Mouse (Mus musculus) thymus, postnatal 14 days (tissue): ENCODE measurements around the gene Myof.
A peak's percentile ranks its signal among the peaks of the same experiment; 100 is the strongest.

Experiments
- DNase-seq: peaks from one replicate; pipeline ENCODE4 v3.0.0; 2021

Gene Myof

GRCm38 (mm10) chr19:38038267-38038666, 5.1 kb downstream of the Myof start:
- no peak for DNase-seq

GRCm38 (mm10) chr19:38035766-38036165, 7.6 kb downstream of the Myof start:
- no peak for DNase-seq

GRCm38 (mm10) chr19:38034696-38035095, 8.7 kb downstream of the Myof start:
- DNase-seq, result no peak

DNA sequence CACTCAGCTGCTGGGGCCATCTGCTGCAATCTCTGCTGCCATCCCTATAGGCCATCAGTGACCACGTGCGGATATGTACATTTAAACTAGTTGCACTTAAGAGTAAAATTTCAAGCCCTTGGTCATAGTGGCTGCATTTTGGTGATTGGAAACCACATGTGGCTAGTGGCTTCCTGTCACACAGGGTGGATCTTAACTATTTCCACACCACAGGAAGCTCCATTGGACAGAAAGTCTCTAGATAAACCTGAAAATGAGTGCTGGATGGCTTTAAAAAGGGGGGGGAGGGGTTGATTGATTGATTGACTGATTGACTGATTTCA, 9.7 kb downstream of the Myof start:
- no peak for DNase-seq

DNA sequence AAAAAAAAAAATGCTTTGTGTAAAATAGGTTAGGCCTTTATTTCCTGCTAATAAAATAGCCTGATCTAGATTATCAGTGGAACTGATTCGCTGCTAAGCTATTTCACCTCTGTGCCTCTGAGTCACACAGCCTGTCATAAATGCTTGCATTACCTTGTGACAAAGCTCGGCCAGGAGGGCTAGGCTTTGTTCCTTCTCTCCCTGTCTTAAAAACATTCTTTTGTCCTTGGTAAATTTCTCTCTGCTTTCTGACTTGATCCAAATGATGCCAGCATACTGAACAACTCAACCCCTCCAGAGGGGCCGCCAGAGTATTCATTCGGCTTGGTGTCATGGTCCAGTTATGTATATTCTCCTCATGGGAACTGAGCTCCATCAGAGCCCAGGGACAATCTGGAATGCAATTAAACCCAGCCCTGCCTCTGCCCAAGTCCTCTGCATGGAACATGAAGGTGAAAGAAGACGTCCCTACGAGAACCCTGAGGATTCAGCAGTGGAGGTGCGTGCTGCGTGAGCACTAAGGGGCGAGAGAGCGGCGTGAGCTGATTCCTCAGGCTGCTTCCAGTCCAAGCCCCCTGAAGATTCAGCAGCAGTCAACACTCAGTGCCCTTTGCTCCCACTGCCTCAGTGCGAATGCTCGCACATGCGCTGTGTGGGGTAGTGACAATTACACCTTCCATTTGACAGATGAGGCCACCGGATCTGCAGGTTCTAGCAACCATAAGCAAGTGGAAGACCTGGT, 10.2 kb downstream of the Myof start:
- no peak for DNase-seq

DNA sequence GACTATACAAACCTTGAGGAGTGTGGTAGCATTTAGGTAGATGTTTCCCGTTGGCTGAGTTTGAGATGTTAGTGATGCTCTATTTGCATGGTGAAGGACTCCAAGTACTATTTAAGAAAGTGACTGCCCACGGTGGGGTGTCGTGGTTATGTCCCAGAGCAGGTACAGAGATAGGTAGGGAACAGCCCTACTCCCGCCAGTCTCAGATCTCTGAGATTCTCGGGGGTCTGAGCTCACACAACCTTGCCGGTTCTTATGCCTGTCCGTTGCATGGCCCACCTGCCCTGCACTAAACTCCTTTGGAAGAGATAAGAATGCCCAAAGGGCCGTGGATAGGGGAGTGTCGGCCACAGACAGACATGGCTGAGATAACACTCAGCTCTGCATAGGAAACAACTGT, 12.2 kb downstream of the Myof start:
- DNase-seq, result no peak

- peak; percentile 69 for DNase-seq
Measured at GRCm38 (mm10) chr19:38030673-38031137, 12.7 kb downstream of the Myof start.

- DNase-seq, result no peak
Measured at GRCm38 (mm10) chr19:38029871-38030270, 13.5 kb downstream of the Myof start.

GRCm38 (mm10) chr19:38029292-38029691, 14.1 kb downstream of the Myof start:
- no peak for DNase-seq

- DNase-seq, result no peak
Measured at GRCm38 (mm10) chr19:38027881-38028521, 15.4 kb downstream of the Myof start.

GRCm38 (mm10) chr19:38027389-38027788, 16.0 kb downstream of the Myof start:
- no peak for DNase-seq

GRCm38 (mm10) chr19:38026211-38026624, 17.2 kb downstream of the Myof start:
- no peak for DNase-seq

DNA sequence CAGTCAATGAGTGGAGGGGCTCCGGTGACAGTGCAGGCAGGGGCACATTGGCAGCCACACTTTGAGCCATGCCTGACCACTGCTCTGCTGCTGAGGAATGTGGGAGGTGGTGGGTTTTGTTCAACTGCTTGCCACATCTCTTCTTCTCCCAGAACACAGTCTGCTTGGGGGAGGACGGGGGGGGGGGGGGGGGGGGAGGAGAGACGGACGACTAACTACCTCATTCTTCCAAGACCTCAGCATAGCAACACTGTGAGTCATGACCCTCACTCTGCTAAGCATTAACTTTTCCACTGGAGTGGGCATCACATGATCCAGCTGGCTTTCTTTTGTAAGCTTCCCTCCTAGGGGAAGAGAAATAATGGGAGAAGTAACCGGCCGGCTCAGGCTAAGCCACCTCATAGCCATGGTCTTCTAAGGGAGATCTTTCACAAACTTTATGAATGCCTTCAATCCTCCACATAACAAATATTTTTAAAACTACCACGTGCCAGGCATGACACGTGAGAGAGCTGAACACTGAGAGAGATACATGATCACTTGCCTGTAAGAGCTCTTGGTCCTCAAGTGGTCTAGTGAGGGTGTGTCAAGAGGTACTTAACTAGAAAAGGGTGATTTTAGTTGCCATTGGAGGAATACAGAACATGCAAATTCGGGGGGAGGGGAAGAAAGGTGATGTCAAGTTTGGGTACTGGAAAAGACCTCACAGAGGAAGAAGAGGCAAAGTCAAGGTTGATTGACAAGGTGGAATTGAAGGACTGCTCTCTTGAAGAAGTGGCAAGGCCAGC, 17.9 kb downstream of the Myof start:
- DNase-seq, result no peak

DNA sequence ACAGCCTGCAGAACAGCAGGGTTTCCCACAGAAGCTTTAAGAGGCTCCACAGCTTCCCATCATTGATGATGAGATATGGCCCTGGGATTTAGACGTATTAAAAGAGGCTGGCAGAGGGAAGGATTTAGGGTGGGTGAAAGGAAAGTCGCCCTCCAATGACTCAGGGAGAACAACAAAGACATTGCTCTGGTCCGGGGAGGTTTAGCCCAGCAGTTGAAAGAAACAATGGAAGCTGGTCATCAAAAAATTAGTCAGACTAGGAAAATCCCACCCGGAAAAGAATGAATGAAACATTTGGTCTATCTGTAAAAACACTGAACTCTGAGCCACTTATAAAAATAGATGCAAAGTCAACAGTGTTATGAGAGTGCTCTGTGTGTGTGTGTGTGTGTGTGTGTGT, 19.8 kb downstream of the Myof start:
- DNase-seq, result no peak

GRCm38 (mm10) chr19:38022710-38023109, 20.7 kb downstream of the Myof start:
- DNase-seq, result no peak

DNA sequence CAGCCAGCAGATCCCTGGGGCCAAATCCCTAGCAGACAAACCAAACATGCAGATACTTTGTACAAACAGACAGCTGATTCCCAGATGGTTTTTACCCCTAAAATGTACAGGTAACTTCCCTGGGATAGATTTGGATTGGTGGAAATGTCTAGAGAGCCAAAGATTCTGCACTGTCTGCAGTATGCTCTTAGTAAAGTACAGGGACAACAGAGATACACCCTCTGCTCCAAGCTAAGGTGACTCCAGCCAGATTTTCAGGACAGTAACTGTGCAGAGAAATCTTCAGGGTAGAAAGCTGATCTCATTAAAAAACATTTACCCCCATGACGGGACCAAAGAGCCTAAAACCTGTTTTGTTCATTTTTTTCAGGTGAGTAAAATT, 27.5 kb downstream of the Myof start:
- DNase-seq, result no peak

DNA sequence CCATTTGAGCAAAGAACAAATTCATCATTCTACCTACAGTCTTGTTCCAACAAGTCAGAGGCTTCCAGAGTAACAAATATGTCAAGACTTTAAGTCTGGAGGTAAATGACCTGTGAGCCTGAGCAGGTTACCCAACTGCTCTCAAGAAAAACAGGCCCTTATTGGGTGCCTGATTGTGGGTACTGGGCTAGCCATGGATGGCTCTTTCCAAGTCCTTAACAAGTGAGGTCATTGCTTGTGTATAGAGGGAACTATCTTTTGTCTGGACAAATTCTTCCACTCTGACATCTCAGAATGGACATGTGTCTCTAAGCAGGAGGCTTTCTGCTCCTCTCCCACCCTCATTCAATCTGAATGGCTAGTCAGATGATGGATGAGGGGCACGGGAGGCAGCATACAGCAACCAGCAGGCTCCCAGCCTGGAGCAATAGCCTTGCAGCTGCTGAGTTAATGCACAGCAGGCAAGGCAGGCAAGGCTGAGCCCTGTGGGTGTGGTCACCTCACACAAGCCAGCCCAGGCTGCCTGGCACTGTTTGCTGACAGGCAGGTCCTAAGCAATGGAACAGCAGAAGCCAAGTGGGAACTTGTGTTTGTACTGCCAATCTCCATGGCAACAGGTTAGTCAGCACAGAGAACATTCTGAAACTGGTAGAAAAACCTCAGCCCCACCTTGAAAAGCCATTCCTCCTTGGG, 28.1 kb downstream of the Myof start:
- no peak for DNase-seq

DNA sequence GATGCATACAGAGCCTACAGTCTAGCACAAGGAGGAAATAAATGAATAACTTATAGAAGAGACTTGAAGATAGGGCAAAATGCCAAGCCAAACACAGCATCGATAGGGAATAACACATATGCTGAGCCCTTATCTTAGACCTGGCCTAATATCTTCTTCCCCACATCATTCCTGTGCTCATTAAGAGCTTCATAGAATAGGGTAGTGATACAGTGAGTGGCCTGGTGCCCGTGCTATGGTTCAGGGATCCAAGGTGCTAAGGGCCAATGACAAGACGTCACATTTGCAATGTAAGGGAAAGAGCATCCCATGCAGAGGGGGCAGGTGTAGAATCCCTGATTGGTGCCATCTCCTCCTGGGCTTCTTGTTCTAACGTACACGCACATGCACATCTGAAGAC, 28.9 kb downstream of the Myof start:
- DNase-seq, result no peak

DNA sequence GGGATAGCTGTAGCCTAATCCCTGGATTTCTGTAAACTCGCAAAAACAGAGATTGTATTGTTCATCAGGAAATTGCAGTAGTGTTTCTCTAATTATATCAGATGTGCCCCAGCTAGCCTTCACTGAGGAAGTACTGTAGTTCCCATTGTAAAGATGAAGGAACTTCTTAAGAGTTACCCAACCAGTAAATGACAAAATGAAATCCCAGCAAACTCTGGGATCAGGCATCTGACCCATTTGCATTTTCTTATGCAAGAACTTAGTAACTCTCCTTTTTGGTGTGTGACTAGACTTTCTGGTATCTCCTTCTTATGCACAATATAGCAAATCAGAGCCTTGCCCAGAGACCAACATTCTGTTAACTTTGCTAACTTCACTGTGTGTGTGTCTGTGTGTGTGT, 32.0 kb downstream of the Myof start:
- no peak for DNase-seq

DNA sequence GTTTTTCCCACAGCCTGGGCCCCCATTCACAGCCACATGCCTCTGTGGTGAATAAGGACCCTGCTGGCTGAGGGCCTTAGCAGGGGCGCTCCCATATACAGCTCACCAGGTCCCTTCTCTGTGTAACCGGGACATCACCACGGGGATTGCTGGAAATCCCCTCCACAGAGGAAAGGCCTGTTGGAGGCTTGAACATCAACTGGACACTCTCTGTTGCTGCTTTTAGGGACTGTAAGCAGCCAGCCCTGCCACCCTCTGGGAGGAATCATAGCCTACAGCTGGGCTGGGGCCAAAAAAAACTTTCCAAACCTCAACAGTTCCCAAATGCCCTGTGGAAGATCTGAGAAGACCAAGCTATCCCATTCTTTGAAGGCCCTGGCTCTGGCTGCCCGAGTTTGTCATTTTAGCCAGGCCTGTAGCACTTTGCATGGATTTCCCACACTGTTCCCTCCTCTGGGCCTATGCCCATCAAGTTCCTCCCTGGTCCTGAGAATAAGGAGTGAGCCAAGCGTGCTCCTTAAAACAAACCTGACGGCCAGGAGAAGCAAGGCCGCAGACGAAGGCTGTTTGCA, 38.5 kb downstream of the Myof start:
- DNase-seq, result no peak

GRCm38 (mm10) chr19:38003671-38004521, 39.5 kb downstream of the Myof start:
- DNase-seq, result no peak

DNA sequence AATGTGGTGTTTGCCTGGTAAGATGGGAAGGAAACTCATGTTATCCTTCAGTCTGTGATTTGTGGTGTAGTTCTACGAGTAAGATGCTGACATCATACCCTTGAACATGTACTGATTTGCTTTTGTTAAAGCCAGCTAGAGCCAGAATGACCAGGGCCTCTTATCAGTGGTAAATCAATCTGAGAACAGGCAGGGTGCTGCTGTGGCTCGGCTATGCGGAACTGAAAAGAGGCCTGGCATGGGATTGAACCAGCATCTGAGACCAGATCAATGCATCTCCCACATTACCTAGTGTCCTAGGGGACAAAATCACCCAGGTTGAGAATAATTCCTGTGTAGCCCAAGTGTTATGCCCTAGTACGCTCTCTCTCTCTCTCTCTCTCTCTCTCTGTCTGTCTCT, 40.6 kb downstream of the Myof start:
- no peak for DNase-seq
